Mouse (Mus musculus): ENCODE measurements around the gene Flrt1. TPM values are rescaled to one million over a fixed set of nuclear protein-coding genes. Genes with fewer than 3 reads are reported as not detected.

Flrt1 gene
- polyA plus RNA-seq, 1 experiment from 2014 or later = 9.5 TPM

GRCm38 (mm10) chr19:7146376-7146775 is 40.8 kb upstream of the Flrt1 start:
- no peak for DNase-seq (ENCODE audit: low spot score)
- 71% methylated on average over 13 of the region's 13 CpGs for WGBS
- no peaks in the 10 kb centered on the region for H3K27me3 ChIP-seq (replicated peaks; ENCODE audit: control insufficient read depth, insufficient read depth, low read length)
- no peaks in the 10 kb centered on the region for H3K9me3 ChIP-seq (replicated peaks; ENCODE audit: control insufficient read depth, low read length)
- H3K4me2 ChIP-seq (ENCODE audit: low read length) = no peak overlapping the region
- peaks cover 59% of the 10 kb centered on the region for H3K4me1 ChIP-seq (ENCODE audit: control insufficient read depth, insufficient read depth, low read length)
- H3K27ac ChIP-seq (ENCODE audit: low read depth, low read length) = no peak overlapping the region
- H3K9ac ChIP-seq (ENCODE audit: low read length) = no peak overlapping the region
- H3K4me3 ChIP-seq (ENCODE audit: low read depth, low read length) = no peak overlapping the region
- ATAC-seq = no peak
- no peaks in the 10 kb centered on the region for H3K36me3 ChIP-seq (ENCODE audit: control insufficient read depth, insufficient read depth, low read length)

- no peak overlapping the region for H3K4me3 ChIP-seq (ENCODE audit: low read depth, low read length)
- DNase-seq (ENCODE audit: low spot score) (no peak), ATAC-seq (no peak)
- H3K4me2 ChIP-seq (ENCODE audit: low read length) = no peak overlapping the region
- WGBS = 74% methylated on average over 3 of the region's 3 CpGs
- no peaks in the 10 kb centered on the region for H3K9me3 ChIP-seq (replicated peaks; ENCODE audit: control insufficient read depth, low read length)
- no peaks in the 10 kb centered on the region for H3K36me3 ChIP-seq (ENCODE audit: control insufficient read depth, insufficient read depth, low read length)
- no peak overlapping the region for H3K27ac ChIP-seq (ENCODE audit: low read depth, low read length)
- H3K9ac ChIP-seq (ENCODE audit: low read length) = no peak overlapping the region
- H3K27me3 ChIP-seq (replicated peaks; ENCODE audit: control insufficient read depth, insufficient read depth, low read length) = no peaks in the 10 kb centered on the region
- peaks cover 64% of the 10 kb centered on the region for H3K4me1 ChIP-seq (ENCODE audit: control insufficient read depth, insufficient read depth, low read length)
These were observed 38.9 kb upstream of the Flrt1 start for GRCm38 (mm10) chr19:7144458-7144857.

DNA sequence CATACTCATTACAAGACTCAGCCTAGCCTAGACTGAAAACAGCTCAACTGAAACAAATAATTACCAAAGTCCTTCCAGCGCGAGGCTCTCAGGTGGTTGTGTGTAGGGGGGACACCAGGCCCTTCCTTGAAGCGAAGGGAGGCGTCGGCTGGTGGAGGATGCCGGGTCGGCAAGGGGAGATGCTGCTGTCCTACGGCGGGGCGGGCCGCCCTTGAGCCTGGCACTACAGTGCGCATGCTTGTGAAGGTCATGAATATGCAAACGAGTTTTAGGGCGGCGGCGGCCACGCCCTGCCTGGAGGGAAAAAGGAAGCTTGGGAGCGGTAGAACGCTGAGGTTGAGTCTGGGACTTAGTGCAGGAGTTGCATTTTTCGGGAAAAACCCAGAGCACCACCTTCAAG is 38.3 kb upstream of the Flrt1 start:
- peak; percentile 81 for DNase-seq (ENCODE audit: low spot score)
- H3K4me1 ChIP-seq (ENCODE audit: control insufficient read depth, insufficient read depth, low read length) = peaks cover 58% of the 10 kb centered on the region
- under 1% methylated on average over 20 of the region's 20 CpGs for WGBS

GRCm38 (mm10) chr19:7142207-7142915 is 36.8 kb upstream of the Flrt1 start:
- H3K4me2 ChIP-seq (ENCODE audit: low read length) = no peak overlapping the region
- peak overlapping the region; percentile 81; the same call in 1 of the 2 replicates for H3K27ac ChIP-seq (ENCODE audit: low read depth, low read length)
- no peak overlapping the region for H3K4me3 ChIP-seq (ENCODE audit: low read depth, low read length)
- DNase-seq (ENCODE audit: low spot score) (peak; percentile 83), ATAC-seq (peak; percentile 40; the same call in 1 of the 2 replicates)
- H3K9me3 ChIP-seq (replicated peaks; ENCODE audit: control insufficient read depth, low read length) = no peaks in the 10 kb centered on the region
- peaks cover 58% of the 10 kb centered on the region for H3K4me1 ChIP-seq (ENCODE audit: control insufficient read depth, insufficient read depth, low read length)
- 24% methylated on average over 5 of the region's 5 CpGs for WGBS
- 0 out of 2 replicates have a peak, but pooled peaks cover 3% of the 10 kb centered on the region for H3K27me3 ChIP-seq (replicated peaks; ENCODE audit: control insufficient read depth, insufficient read depth, low read length)
- H3K9ac ChIP-seq (ENCODE audit: low read length) = no peak overlapping the region
- no peaks in the 10 kb centered on the region for H3K36me3 ChIP-seq (ENCODE audit: control insufficient read depth, insufficient read depth, low read length)

More for the DNA sequence above, 38.3 kb upstream of the Flrt1 start:
- no peaks in the 10 kb centered on the region for H3K36me3 ChIP-seq (ENCODE audit: control insufficient read depth, insufficient read depth, low read length)
- ATAC-seq = peak; percentile 50
- H3K27ac ChIP-seq (ENCODE audit: low read depth, low read length) = peak overlapping the region; percentile 64; the same call in 1 of the 2 replicates
- H3K4me3 ChIP-seq (ENCODE audit: low read depth, low read length) = peak overlapping the region; percentile 20
- H3K4me2 ChIP-seq (ENCODE audit: low read length) = peak overlapping the region; percentile 55
- H3K27me3 ChIP-seq (replicated peaks; ENCODE audit: control insufficient read depth, insufficient read depth, low read length) = no peaks in the 10 kb centered on the region
- peak overlapping the region; percentile 40; the same call in 1 of the 2 replicates for H3K9ac ChIP-seq (ENCODE audit: low read length)
- H3K9me3 ChIP-seq (replicated peaks; ENCODE audit: control insufficient read depth, low read length) = no peaks in the 10 kb centered on the region

- H3K4me2 ChIP-seq (ENCODE audit: low read length) = no peak overlapping the region
- H3K27ac ChIP-seq (ENCODE audit: low read depth, low read length) = peak overlapping the region; percentile 81
- peak overlapping the region; percentile 29; the same call in 1 of the 2 replicates for H3K9ac ChIP-seq (ENCODE audit: low read length)
- peak; percentile 61 for DNase-seq (ENCODE audit: low spot score)
- H3K36me3 ChIP-seq (ENCODE audit: control insufficient read depth, insufficient read depth, low read length) = no peaks in the 10 kb centered on the region
- H3K4me3 ChIP-seq (ENCODE audit: low read depth, low read length) = no peak overlapping the region
- H3K4me1 ChIP-seq (ENCODE audit: control insufficient read depth, insufficient read depth, low read length) = peaks cover 69% of the 10 kb centered on the region
- peak; percentile 38; the same call in 1 of the 2 replicates for ATAC-seq
- H3K9me3 ChIP-seq (replicated peaks; ENCODE audit: control insufficient read depth, low read length) = no peaks in the 10 kb centered on the region
- H3K27me3 ChIP-seq (replicated peaks; ENCODE audit: control insufficient read depth, insufficient read depth, low read length) = 0 out of 2 replicates have a peak, but pooled peaks cover 3% of the 10 kb centered on the region
- WGBS = 19% methylated on average over 12 of the region's 12 CpGs
These were observed 35.4 kb upstream of the Flrt1 start for GRCm38 (mm10) chr19:7140856-7141421.

DNA sequence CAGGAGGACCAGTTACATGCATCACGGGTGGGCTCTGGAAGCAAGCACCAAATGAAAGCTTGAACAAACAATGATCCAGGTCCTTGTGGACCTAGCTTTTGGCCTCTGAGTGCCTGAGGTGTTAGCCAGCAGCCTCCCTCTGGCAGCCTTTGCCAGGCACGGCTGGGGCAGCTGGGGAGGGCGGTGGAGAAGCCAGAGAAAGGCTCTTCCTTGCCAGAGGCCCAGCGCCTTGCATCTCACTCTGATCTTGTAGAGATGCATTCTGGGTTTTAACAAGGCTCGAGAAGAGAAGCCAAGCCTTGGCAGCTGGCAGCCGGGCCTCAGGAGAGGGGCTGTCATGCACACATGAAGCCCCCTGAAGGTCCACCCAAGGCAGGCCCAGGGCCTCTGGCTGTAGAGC is 34.8 kb upstream of the Flrt1 start:
- H3K4me3 ChIP-seq (ENCODE audit: low read depth, low read length) = no peak overlapping the region
- DNase-seq (ENCODE audit: low spot score) (peak; percentile 70), ATAC-seq (no peak)
- H3K4me2 ChIP-seq (ENCODE audit: low read length) = no peak overlapping the region
- H3K9ac ChIP-seq (ENCODE audit: low read length) = 0 out of 2 replicates have a peak overlapping the region, but pooled peaks have one; percentile 29
- no peaks in the 10 kb centered on the region for H3K36me3 ChIP-seq (ENCODE audit: control insufficient read depth, insufficient read depth, low read length)
- no peaks in the 10 kb centered on the region for H3K9me3 ChIP-seq (replicated peaks; ENCODE audit: control insufficient read depth, low read length)
- H3K27ac ChIP-seq (ENCODE audit: low read depth, low read length) = peak overlapping the region; percentile 81
- 24% methylated on average over 6 of the region's 6 CpGs for WGBS
- 0 out of 2 replicates have a peak, but pooled peaks cover 3% of the 10 kb centered on the region for H3K27me3 ChIP-seq (replicated peaks; ENCODE audit: control insufficient read depth, insufficient read depth, low read length)
- H3K4me1 ChIP-seq (ENCODE audit: control insufficient read depth, insufficient read depth, low read length) = peaks cover 75% of the 10 kb centered on the region

- WGBS = 72% methylated on average over 4 of the region's 4 CpGs
These were observed 33.8 kb upstream of the Flrt1 start for GRCm38 (mm10) chr19:7139321-7139720.

GRCm38 (mm10) chr19:7138327-7138726 is 32.8 kb upstream of the Flrt1 start:
- Histone ChIP-seq H3K36me3 (ENCODE audit: control insufficient read depth, insufficient read depth, low read length) (no peaks in the 10 kb centered on the region), H3K27me3 (replicated peaks; ENCODE audit: control insufficient read depth, insufficient read depth, low read length) (0 out of 2 replicates have a peak, but pooled peaks cover 3% of the 10 kb centered on the region), H3K4me2 (ENCODE audit: low read length) (no peak overlapping the region), H3K9ac (ENCODE audit: low read length) (0 out of 2 replicates have a peak overlapping the region, but pooled peaks have one; percentile 1), H3K27ac (ENCODE audit: low read depth, low read length) (0 out of 2 replicates have a peak overlapping the region, but pooled peaks have one; percentile 1), H3K4me3 (ENCODE audit: low read depth, low read length) (no peak overlapping the region), H3K4me1 (ENCODE audit: control insufficient read depth, insufficient read depth, low read length) (peaks cover 85% of the 10 kb centered on the region), H3K9me3 (replicated peaks; ENCODE audit: control insufficient read depth, low read length) (no peaks in the 10 kb centered on the region)
- ATAC-seq = no peak
- DNase-seq (ENCODE audit: low spot score) = no peak
- 43% methylated on average over 14 of the region's 14 CpGs for WGBS

More at GRCm38 (mm10) chr19:7139321-7139720, 33.8 kb upstream of the Flrt1 start:
- DNase-seq (ENCODE audit: low spot score) (no peak), ATAC-seq (no peak)
- 0 out of 2 replicates have a peak, but pooled peaks cover 3% of the 10 kb centered on the region for H3K27me3 ChIP-seq (replicated peaks; ENCODE audit: control insufficient read depth, insufficient read depth, low read length)
- no peaks in the 10 kb centered on the region for H3K9me3 ChIP-seq (replicated peaks; ENCODE audit: control insufficient read depth, low read length)
- no peaks in the 10 kb centered on the region for H3K36me3 ChIP-seq (ENCODE audit: control insufficient read depth, insufficient read depth, low read length)
- H3K27ac ChIP-seq (ENCODE audit: low read depth, low read length) = 0 out of 2 replicates have a peak overlapping the region, but pooled peaks have one; percentile 1
- H3K4me3 ChIP-seq (ENCODE audit: low read depth, low read length) = no peak overlapping the region
- H3K4me1 ChIP-seq (ENCODE audit: control insufficient read depth, insufficient read depth, low read length) = peaks cover 85% of the 10 kb centered on the region
- no peak overlapping the region for H3K4me2 ChIP-seq (ENCODE audit: low read length)
- no peak overlapping the region for H3K9ac ChIP-seq (ENCODE audit: low read length)

All from forebrain, embryonic 14.5 days (tissue).